Mouse (Mus musculus) olfactory bulb, adult 2 months (tissue): ENCODE results near the gene 1700016D06Rik. TPM values are rescaled to one million over a fixed set of nuclear protein-coding genes. Genes with fewer than 3 reads are reported as not detected.

ENCODE experiments used
- H3K27ac ChIP-seq: fragments of 200-500 bp; 2 replicates; pipeline ENCODE4 v1.5.1; 2012; ENCODE audit warnings: low read depth, low read length; ENCODE audit not compliant: insufficient read depth
- H3K4me1 ChIP-seq: fragments of 200-500 bp; 2 replicates; pipeline ENCODE4 v1.6.1; 2012; ENCODE audit warnings: low read length; ENCODE audit not compliant: control insufficient read depth, insufficient read depth
- H3K4me3 ChIP-seq: fragments of 200-500 bp; 2 replicates; pipeline ENCODE4 v1.5.1; 2012; ENCODE audit warnings: mild to moderate bottlenecking, low read depth, low read length, moderate library complexity; ENCODE audit not compliant: insufficient read depth
- CTCF ChIP-seq: fragments of 200-500 bp; IDR thresholded peaks from 2 replicates; pipeline ENCODE4 v1.5.1; 2012; ENCODE audit warnings: low read depth, mild to moderate bottlenecking, low read length, moderate library complexity; ENCODE audit not compliant: insufficient read depth
- POLR2A ChIP-seq: fragments of 200-500 bp; IDR thresholded peaks from 2 replicates; pipeline ENCODE4 v1.6.1; 2012; ENCODE audit warnings: mild to moderate bottlenecking, low read depth, low read length, moderate library complexity; ENCODE audit not compliant: insufficient read depth
- WGBS: fragments of 180-500 bp; shearing (Covaris S2); methylation state at CpG from one replicate; pipeline ENCODE4 v1.1.7; 2018; 5-methylcytosine and 5-hydroxymethylcytosine counted together
- polyA plus RNA-seq: library from polyadenylated mRNA; stranded (reverse); fragments of >200 nt; gene quantifications from 2 replicates; pipeline ENCODE4 v1.2.4, GENCODE M21; 2012; ENCODE audit warnings: low replicate concordance; ENCODE audit not compliant: missing spikeins, insufficient read depth, insufficient read length

1700016D06Rik gene
- polyA plus RNA-seq, 1 experiment: not detected

DNA sequence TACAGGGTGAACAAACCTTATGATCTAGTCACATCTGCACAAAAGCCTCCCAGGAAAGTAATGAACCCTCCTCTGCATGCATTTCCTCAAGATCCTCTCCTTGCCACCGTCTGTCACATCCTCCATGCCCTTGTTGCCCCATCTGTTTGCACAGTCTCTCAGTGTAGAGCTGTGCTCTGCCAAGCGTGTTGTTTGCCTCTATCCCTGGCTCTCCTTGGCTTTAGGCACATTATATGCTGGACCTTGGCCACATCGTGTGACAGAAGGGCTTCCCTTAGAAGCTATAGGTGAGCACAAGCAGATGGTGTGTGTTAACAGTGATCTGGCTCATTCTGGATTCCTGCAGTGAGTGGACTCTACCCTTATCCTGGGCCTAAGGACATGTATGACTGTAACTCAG is 38.9 kb downstream of the 1700016D06Rik start:
- no peak overlapping the region for H3K4me3 ChIP-seq
- 86% methylated on average over 3 of the region's 3 CpGs for WGBS
- no peaks in the 10 kb centered on the region for H3K4me1 ChIP-seq
- no peak overlapping the region for H3K27ac ChIP-seq
- TF ChIP-seq POLR2A: no peak
- no peak for TF ChIP-seq CTCF

- WGBS: 85% methylated on average over 5 of the region's 5 CpGs
- Histone ChIP-seq H3K4me1 (no peaks in the 10 kb centered on the region), H3K27ac (no peak overlapping the region), H3K4me3 (no peak overlapping the region)
- TF ChIP-seq POLR2A: no peak
- no peak for TF ChIP-seq CTCF
Measured at GRCm38 (mm10) chr8:11650021-11650420, 50.8 kb downstream of the 1700016D06Rik start.

- H3K4me3 ChIP-seq: no peak overlapping the region
- WGBS: 57% methylated on average over 2 of the region's 2 CpGs
- TF ChIP-seq CTCF: no peak
- TF ChIP-seq POLR2A: no peak
Measured at GRCm38 (mm10) chr8:11643123-11643522, 57.7 kb downstream of the 1700016D06Rik start.

GRCm38 (mm10) chr8:11640606-11641005 is 60.3 kb downstream of the 1700016D06Rik start:
- 87% methylated on average over 2 of the region's 2 CpGs for WGBS
- Histone ChIP-seq H3K4me1 (peaks cover 5% of the 10 kb centered on the region), H3K27ac (no peak overlapping the region), H3K4me3 (no peak overlapping the region)
- TF ChIP-seq CTCF (no peak), POLR2A (no peak)

More at GRCm38 (mm10) chr8:11643123-11643522, 57.7 kb downstream of the 1700016D06Rik start:
- Histone ChIP-seq H3K4me1 (no peaks in the 10 kb centered on the region), H3K27ac (no peak overlapping the region)

- Histone ChIP-seq H3K4me1 (peaks cover 14% of the 10 kb centered on the region), H3K27ac (no peak overlapping the region), H3K4me3 (no peak overlapping the region)
- TF ChIP-seq CTCF: no peak
- TF ChIP-seq POLR2A: no peak
- WGBS: 93% methylated on average over 7 of the region's 7 CpGs
Measured at GRCm38 (mm10) chr8:11637531-11637930, 63.3 kb downstream of the 1700016D06Rik start.

GRCm38 (mm10) chr8:11636324-11637057 is 64.4 kb downstream of the 1700016D06Rik start:
- Histone ChIP-seq H3K4me1 (peaks cover 14% of the 10 kb centered on the region), H3K27ac (peak overlapping the region; percentile 71), H3K4me3 (peak overlapping the region; percentile 98)
- 2% methylated on average over 30 of the region's 30 CpGs for WGBS
- TF ChIP-seq POLR2A (no peak), CTCF (no peak)

- under 1% methylated on average over 40 of the region's 40 CpGs for WGBS
- Histone ChIP-seq H3K27ac (peak within 1 kb of the TSS; percentile 98), H3K4me3 (peak within 1 kb of the TSS; percentile 98), H3K4me1 (peaks cover 14% of the 10 kb centered on the region)
- TF ChIP-seq CTCF: no peak
- TF ChIP-seq POLR2A: peak; percentile 92
Measured at GRCm38 (mm10) chr8:11635611-11636081, 65.2 kb downstream of the 1700016D06Rik start, which contains the start of gene Ankrd10. Gene Ankrd10 (minus strand): TSS chr8:11635757.

GRCm38 (mm10) chr8:11635012-11635577 is 65.8 kb downstream of the 1700016D06Rik start:
- peaks cover 14% of the 10 kb centered on the region for H3K4me1 ChIP-seq
- peak overlapping the region; percentile 98 for H3K4me3 ChIP-seq
- no peak; the same call in 1 of the 2 replicates for TF ChIP-seq POLR2A
- no peak for TF ChIP-seq CTCF
- H3K27ac ChIP-seq: peak overlapping the region; percentile 98
- WGBS: under 1% methylated on average over 61 of the region's 70 CpGs

DNA sequence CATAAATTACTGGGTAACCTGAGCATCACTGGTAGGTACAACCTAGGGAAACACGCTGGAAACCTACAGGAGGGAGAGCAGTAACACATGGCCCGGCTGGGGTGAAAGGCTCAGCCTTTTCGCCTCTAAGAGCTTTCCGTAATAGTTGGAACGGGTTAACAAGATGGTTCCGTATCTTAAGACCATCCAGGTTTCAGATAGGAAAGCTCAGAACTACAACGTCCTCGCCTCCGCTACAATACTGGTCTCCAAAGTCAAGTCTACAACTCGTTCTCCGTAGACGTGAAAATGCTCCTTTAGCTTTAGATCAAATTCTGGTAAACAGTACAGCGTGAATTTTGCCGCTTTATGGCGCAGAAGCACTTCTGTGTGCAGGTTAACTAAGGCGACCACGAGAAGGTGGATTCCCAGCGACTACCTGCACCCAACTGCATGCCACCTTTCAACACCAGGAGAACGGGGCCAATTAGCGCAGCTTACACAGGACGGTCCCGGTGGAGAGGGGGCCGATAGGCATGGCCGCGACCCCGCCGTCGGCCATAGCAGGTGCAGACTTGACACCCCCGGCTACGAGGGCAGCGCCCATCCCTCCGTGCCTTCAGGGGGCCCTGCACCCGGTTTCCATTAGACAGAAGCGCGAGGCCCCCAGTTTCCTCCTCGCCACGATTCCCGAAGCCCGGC is 66.4 kb downstream of the 1700016D06Rik start:
- Histone ChIP-seq H3K4me3 (peak overlapping the region; percentile 98), H3K27ac (no peak overlapping the region), H3K4me1 (peaks cover 14% of the 10 kb centered on the region)
- no peak for TF ChIP-seq POLR2A
- TF ChIP-seq CTCF: no peak
- WGBS: under 1% methylated on average over 39 of the region's 39 CpGs
